Mouse (Mus musculus): ENCODE measurements around the gene Serpinb2.
A peak's percentile ranks its signal among the peaks of the same experiment; 100 is the strongest.

The Serpinb2 gene

GRCm38 (mm10) chr1:107511252-107511651 is at the start of gene Serpinb2:
Gene Serpinb2 (plus strand): TSS chr1:107511423.
- peak; percentile 21 for DNase-seq (ENCODE audit: low read depth, low spot score)

- no peak for DNase-seq (ENCODE audit: low read depth, low spot score)
Observed at GRCm38 (mm10) chr1:107479909-107480308, 31.3 kb upstream of the Serpinb2 start.

GRCm38 (mm10) chr1:107481452-107481851 is 29.8 kb upstream of the Serpinb2 start:
- DNase-seq (ENCODE audit: low read depth, low spot score): peak; percentile 81

- DNase-seq (ENCODE audit: low read depth, low spot score): no peak
Observed at GRCm38 (mm10) chr1:107489577-107489976, 21.6 kb upstream of the Serpinb2 start.

- DNase-seq (ENCODE audit: low read depth, low spot score): no peak
Observed at GRCm38 (mm10) chr1:107496789-107497188, 14.4 kb upstream of the Serpinb2 start.

GRCm38 (mm10) chr1:107502025-107502424 is 9.2 kb upstream of the Serpinb2 start:
- DNase-seq (ENCODE audit: low read depth, low spot score): no peak

GRCm38 (mm10) chr1:107503294-107503693 is 7.9 kb upstream of the Serpinb2 start:
- DNase-seq (ENCODE audit: low read depth, low spot score): no peak

GRCm38 (mm10) chr1:107505898-107506562 is 5.2 kb upstream of the Serpinb2 start:
- DNase-seq (ENCODE audit: low read depth, low spot score): no peak

GRCm38 (mm10) chr1:107512194-107513138 is 1.2 kb downstream of the Serpinb2 start:
- DNase-seq (ENCODE audit: low read depth, low spot score): peak; percentile 70

- no peak for DNase-seq (ENCODE audit: low read depth, low spot score)
Observed at GRCm38 (mm10) chr1:107513530-107513929, 2.3 kb downstream of the Serpinb2 start.

- DNase-seq (ENCODE audit: low read depth, low spot score): no peak
Observed at GRCm38 (mm10) chr1:107515839-107516498, 4.7 kb downstream of the Serpinb2 start.

- no peak for DNase-seq (ENCODE audit: low read depth, low spot score)
Observed at GRCm38 (mm10) chr1:107525592-107525991, 14.4 kb downstream of the Serpinb2 start.

- no peak for DNase-seq (ENCODE audit: low read depth, low spot score)
Observed at GRCm38 (mm10) chr1:107528325-107529078, 17.3 kb downstream of the Serpinb2 start.

- no peak for DNase-seq (ENCODE audit: low read depth, low spot score)
Observed at GRCm38 (mm10) chr1:107529365-107530052, 18.3 kb downstream of the Serpinb2 start.

GRCm38 (mm10) chr1:107533736-107534135 is 22.5 kb downstream of the Serpinb2 start:
- no peak for DNase-seq (ENCODE audit: low read depth, low spot score)

- DNase-seq (ENCODE audit: low read depth, low spot score): no peak
Observed at GRCm38 (mm10) chr1:107537435-107537834, 26.2 kb downstream of the Serpinb2 start.

- DNase-seq (ENCODE audit: low read depth, low spot score): no peak
Observed at GRCm38 (mm10) chr1:107559494-107559893, 48.3 kb downstream of the Serpinb2 start.

GRCm38 (mm10) chr1:107562110-107562509 is 50.9 kb downstream of the Serpinb2 start:
- peak; percentile 57 for DNase-seq (ENCODE audit: low read depth, low spot score)

GRCm38 (mm10) chr1:107565644-107566043 is 54.4 kb downstream of the Serpinb2 start:
- DNase-seq (ENCODE audit: low read depth, low spot score): peak; percentile 67

- no peak for DNase-seq (ENCODE audit: low read depth, low spot score)
Observed at GRCm38 (mm10) chr1:107576094-107576493, 64.9 kb downstream of the Serpinb2 start.

- no peak for DNase-seq (ENCODE audit: low read depth, low spot score)
Observed at GRCm38 (mm10) chr1:107577514-107577913, 66.3 kb downstream of the Serpinb2 start.

All from brain, adult 2 months (tissue).